Mouse (Mus musculus) layer of hippocampus, adult 9-10 months (tissue): ENCODE data around the gene Mrpl24.
"Not testable (repeated sequence)": the region's sequence is repeated elsewhere in the genome, so short reads cannot be mapped to it uniquely, and the experiment has no call there.

ENCODE experiments used
- DNase-seq: peaks from one replicate; pipeline ENCODE4 v3.0.0; 2022; ENCODE audit warnings: low spot score

Mrpl24 gene

DNA sequence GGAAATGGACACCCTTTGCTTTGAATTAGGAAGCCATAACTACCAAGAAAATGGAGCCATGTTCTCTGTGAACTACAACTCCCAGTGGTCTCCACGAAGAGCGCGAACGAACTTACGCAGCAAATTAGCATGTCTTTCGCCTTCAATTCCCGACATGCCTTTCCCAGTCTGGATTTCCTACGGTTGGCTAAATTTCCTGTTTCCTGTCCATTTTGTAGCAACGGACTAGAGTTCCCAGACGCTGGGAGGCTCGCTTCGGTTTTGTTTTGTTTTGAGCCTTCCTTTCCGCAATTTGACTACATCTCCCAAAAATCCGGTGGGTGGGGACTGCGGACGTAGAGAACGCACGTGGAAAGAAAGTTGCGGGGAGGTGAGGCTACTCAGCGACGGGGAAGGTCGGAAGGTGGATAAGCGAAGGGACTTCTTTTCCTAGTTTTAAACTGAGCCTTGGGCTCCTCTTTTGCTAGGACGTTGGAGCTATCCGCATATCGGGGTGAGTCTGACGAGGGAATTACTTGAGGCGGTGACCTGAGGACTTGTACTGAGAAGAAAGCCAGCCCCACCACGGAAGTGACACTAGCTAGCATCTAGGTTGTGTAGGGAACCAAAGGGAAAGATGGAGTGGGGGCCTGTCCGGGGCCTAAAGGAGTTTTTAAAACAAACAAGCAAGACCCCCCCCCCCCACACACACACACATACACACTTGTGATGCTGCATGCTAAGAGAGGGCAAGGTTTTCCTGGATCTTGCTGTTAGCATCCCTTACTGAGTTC is at the start of gene Mrpl24:
Mrpl24 (plus strand) TSS at position 171 of the 773 bp plus-strand sequence.
- peak; percentile 90 for DNase-seq

DNA sequence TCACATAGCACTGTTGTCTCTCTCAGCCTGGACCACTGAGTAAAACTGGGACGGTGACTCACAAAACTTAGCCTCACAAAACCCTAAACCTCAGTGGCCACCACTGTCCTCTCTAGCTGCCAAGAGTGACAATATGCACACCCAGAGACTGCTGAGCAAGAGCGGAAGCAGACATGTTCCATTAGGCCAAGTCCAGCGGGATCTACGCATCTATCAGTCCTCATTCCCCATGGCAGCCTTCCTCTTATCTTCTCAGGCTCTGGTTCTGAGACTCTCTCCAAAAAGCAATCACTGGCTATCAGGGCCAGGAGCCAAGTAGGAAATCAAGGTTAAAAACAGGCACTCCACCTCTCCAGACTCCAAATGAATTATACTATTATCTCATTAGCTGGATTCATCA is 41.6 kb upstream of the Mrpl24 start:
- DNase-seq: no peak

DNA sequence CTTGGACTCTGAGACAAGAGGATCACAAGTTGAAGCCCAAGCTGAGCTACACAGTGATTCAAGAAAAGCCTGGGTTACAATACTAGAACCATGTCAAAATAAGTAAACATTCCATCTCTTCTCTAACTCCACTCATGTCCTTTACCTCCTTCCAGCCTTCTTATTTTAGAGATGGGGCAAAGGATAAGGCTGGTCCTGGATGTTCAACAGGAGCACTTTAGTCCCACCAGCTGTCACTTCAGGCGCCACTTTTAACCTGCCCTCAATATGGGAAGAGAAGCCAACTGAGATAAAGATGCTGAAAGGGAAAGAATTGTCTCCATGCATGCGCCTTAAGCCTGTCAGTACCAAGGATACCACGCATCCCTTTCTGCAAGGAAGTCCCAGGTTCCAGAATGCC is 35.0 kb upstream of the Mrpl24 start:
- no peak for DNase-seq

DNA sequence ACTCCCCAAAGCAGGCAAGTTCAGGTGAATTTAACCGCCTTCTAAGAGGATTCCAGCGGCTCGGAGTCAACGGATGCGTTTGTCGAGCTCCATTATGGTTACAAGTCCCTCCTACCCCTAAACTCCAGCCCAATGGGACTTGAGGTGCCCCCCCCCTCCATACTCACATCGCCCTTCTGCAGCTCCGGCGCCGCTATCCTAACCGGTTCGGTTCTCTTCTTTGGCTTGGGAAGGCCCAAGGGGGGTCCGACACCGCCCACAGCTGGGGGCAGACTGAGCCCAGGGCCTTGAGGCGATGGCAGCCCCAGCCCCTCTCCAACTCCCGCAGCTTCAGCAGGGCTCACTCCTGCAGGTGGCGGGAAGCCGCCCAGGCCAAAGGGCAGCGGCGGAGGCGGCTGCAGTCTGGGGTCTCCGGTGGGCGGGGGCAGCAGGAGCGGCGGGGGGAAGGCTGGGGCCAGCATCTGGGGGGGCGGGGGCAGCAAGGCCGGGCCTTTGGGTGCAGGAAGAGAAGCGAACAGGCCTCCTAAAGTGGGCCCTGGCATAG is 34.5 kb upstream of the Mrpl24 start:
- DNase-seq: no peak

DNA sequence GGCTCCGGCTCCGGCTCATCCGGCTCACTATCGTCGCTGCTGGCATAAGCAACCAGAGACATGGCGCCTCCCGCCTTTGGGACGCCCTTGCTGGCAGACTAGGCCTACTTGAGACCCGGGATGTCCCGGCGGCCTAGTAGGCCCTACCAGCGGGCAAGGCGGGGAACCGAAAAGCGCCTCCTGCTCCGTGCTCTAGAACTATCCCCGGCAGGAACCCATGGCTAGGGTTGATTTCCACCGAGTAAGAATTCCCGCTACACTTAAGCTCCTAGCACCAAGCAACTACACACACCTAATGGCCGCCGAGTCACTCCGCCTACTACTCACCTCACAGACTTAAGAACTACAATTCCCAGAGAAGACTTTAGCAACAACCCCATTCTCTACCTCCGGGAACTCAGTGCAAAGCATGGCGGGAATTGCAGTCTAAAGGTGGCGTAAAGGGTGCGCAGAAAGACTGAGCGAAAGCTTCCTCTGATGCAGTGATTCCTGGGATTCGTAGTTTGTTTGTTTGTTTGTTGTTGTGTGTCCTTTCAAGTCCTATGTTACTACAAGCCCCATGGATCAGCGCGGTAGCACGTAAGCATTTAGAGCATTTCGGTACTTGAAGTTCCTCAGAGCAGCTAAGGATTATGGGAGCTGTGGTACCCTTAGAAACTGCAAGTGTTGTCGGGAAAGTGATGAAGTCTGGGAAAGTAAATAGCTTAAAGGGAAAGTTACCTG is 33.9 kb upstream of the Mrpl24 start, which contains the start of gene Prcc:
Prcc (minus strand) TSS at position 328 of the 723 bp plus-strand sequence.
- peak; percentile 98 for DNase-seq

DNA sequence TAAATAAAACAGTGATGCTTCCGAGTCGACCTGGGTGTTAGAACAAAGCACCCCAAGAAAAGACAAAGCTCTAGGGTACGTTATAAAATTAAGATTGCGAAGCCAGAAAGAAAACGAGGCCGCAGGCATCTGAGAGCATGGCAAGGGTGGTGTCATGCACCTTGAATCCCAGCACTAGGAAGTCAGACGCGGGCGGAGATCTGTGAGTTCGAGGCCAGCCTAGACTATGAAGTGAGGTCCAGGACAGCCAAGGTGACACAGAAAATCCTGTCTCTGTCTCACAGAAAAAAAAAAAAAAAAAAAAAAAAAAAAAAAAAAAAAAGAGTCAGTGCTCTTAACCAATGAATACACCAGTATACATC is 33.3 kb upstream of the Mrpl24 start:
- DNase-seq: no peak

DNA sequence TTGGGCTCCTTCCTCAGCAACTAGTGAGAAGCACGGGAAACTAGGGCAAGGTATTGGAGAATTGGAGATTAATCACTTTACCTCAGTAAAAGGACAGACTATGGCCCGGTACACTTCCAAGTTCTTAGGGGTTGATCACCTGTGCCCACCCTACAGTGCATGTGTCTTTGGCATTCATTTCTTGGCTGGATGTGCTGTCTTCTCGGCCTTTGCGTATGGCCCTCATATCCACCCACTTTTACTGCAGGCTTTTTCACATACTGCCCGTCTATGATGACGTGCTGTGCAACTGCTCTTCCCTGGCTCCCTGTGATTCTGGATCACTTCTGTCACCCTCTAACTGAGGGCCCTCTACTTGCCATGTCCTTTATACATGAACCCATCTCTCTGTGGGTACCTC is 32.9 kb upstream of the Mrpl24 start:
- no peak for DNase-seq

DNA sequence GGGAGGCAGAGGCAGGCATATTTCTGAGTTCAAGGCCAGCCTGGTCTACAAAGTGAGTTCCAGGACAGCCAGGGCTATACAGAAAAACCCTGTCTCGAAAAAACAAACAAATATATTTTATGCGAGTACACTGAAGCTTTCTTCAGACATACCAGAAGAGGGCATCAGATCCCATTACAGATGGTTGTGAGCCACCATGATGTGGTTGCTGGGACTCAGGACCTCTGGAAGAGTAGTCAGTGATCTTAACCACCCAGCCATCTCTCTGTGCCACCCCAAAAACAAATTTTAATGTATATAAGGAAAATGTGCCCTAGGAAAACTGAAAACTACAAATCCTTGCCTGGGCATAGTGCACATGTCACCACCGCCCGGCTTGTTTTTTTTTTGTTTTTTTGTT is 31.9 kb upstream of the Mrpl24 start:
- not testable (repeated sequence) for DNase-seq

DNA sequence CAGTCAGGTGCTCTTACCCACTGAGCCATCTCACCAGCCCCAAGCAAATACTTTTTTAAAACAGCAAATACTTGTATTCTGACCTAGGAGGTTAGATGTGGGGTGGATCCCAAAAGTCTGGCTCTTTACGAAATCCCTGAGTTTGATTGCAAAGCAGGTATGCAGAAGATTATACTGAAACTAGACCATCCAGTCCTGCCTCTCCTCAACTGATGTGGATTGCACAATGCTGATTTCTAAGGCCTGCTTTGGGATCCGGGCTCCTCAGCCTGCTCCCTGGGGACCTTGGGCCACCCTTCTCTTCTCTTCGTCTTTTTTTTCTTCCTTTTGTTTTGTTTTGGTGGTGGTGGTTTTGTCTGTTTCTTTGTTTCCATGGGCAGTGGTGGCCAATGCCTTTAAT is 27.8 kb upstream of the Mrpl24 start:
- DNase-seq: no peak

DNA sequence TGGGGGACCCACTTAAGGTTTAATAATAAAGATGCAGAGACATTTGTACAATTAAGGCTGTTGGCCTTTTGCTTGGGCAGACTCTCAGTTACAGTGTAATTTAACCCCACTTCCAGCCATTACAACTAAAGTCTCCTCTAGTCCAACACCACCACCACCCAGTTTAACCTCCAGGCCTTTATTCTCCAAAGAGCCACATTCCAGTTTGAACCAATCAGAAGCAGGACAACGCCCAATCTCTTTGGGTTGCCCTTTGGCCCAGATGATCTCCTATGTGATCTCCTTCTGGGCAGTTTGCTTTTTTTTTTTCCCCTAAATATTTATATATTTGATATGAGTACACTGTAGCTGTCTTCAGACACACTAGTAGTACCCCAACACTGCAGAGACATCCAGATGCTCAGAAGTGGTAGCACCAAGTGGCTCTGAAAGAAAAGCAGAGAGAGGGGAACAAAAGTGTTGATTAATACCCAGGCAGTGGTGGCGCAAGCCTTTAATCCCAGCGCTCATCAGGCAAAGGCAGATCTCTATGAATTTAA is 25.9 kb upstream of the Mrpl24 start:
- DNase-seq: no peak

DNA sequence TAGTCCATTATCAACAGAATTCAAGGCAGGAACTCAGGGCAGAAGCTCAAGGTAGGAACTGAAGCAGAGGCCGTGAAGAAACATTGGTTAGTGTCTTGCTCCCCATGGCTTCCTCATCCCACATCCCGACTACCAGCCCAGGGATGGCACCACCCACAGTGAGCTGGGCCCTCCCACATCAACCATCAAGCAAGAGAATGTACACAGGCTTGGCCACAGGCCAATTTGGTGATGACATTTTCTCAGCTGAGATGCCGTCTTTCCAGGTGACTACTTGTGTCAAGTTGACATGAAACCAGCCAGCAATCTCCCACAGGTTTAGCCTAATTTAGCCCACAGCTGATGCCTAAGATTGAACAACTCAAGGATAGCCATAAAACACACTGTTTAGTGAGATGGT is 20.0 kb upstream of the Mrpl24 start:
- no peak for DNase-seq

DNA sequence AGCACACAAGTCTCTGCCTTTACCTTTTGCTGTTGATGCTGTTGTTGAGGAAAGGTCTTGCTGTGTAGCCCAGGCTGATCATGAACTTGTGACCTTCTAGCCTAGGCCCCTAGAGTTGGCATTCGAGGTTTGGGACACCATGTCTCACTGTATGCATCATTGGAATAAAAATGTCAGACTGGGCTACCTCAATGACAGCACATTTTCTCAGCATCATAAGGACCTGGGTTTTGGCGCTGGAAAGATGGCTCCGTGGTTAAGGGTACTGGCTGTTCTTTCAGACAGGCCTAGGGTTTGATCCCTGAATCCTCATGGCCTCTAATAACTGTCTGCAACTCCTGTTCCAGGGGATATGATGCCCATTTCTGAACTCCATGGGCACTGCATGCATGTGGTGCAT is 19.5 kb upstream of the Mrpl24 start:
- no peak for DNase-seq

DNA sequence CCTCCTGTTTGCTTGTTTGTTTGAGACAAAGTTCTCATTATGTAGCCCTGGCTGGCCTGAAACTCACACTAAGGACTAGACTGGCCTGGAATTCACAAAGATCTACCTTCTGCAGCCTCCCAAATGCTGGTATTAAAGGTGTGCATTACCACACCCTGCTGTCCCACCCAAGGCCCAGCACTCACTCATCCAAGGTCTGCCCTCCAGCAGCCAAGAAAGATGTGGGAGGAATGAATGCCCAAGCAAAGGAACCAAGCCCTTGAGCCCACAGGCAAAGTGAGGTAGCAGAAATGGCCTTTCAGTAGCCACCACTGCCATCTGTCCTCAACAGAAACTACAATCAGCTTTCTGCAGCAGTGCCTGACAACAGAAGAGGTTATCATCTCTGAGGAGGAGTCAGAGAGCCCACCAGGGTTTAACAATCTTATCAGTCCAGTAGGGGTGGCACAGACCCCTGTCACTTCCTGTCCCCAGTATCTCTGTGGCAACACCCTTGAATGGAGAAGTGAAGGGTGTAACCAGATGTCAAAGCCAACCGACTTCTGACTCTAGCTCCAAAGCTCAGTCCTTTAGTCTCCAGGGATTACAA is 18.2 kb upstream of the Mrpl24 start:
- no peak for DNase-seq

DNA sequence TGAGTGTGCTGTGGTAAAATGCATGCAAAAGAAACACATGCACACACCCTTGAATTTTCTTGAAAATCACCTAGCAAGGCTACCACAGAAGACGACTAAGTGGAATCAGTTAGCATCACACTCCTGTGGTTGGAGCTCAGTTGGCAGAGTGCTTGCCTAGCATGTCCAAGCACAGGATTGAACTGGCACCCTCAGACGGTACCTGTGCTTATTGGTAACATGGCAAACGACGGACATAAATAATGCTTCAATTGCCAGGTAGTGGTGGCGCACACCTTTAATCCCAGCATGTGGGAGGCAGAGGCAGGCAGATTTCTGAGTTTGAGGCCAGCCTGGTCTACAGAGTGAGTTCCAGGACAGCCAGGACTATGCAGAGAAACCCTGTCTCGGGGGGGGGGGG is 17.3 kb upstream of the Mrpl24 start:
- not testable (repeated sequence) for DNase-seq

DNA sequence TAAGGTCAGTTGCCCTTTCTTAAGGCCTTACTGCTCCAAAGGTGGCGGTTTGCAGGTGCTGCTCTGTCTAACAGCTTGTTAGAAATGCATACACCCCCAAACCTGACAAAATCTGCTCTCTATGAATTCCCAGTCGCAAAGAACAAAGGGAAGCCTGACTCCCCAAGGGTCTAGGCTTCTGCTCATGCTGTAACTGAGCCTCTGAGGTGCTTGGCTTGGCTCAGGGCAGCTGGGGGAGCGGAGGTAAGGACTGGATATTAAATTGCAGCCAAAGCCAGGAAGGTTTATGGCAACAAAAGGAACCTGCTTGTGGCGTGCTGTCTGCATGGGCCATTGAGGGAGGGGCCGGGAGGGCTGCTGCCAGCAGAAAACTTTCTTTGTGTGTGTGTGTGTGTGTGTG is 15.5 kb upstream of the Mrpl24 start:
- no peak for DNase-seq

DNA sequence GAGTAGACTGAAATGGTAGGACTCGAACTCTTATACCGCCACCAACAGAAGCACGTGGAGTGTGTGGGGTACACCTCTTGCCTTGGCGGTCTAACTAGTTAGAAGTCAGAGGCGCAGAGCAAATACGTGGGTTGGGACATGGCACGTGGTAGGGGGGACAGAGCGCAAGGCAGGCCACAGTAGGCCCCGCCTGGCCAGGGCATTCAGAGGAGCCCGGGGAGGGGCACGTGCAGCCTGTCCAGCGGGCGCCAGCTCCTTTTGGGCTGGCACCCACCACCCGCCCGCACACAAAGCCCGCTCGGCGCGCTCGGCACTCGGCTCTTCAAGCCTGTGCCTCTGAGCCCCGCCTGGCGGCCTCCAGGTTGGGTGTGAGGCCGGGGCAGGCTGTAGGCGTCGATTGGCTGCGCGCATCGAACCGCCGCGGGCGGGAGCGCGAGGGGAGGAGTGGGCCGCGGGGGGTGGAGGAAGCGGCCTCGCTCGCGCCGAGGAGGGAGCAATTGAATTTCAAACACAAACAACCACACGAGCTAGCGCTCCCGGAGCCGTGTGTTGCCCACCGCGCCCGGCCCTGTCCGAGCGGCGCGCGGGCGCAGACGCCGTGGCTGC is 13.3 kb upstream of the Mrpl24 start, which contains the start of gene Hdgf:
Hdgf (plus strand) TSS at position 442 of the 606 bp plus-strand sequence.
- DNase-seq: peak; percentile 84

DNA sequence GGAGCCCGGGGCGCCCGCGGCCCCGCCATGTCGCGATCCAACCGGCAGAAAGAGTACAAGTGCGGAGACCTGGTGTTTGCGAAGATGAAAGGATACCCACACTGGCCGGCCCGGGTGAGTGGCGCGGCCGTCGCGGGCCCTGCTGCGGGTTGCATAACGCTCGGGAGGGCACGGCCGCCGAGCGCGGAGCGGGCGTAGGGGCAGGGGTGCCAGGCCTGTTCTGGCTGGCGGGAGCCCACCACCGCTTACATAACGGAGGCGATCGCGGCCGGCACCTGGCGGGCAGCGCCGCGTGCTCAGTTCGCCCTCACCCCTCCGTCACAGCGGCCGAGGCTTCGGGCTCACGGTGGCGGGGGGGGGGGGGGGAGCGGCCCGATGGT is 12.7 kb upstream of the Mrpl24 start:
- DNase-seq: no peak

DNA sequence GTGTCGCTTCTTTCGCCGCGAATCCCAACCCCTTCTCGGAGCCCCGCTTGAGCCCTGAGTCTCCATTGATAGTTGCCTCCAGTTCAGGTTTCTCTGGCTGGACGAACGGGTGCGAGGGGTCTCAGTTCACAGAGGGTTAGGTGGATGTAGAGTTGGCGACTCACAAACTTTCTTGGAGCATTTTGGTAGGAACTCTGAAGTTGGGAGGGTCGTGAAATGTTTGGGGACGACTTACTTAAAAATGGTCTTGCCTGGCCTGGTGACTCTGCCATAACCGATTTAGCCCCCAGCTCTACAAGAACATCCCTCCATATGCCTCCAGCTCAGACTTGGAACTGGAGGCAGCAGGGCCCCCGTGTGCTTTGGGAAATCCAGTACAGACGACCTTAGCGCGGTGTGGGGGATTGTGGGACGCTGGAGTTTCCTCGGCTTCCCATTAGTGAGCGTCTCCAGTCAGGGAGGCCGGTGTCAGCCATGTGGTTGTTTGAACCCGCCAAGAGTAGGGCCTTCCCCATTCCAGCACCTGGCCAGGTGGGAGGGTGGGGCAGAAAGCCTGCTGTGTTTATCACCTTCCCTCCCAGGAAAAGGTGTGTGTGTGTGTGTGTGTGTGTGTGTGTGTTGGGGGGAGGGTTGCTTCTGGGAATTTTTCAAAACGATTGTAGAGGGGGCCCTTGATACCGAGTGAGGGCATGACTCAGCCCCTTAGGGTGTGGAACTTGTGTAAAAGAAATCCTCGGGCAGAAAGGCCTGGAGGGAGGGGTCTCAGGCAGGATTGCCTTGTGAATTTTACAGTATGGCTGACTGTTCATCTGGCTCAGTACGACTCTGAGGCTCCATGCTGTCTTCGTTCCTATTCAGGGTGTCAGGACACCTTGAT is 12.1 kb upstream of the Mrpl24 start:
- DNase-seq: no peak

DNA sequence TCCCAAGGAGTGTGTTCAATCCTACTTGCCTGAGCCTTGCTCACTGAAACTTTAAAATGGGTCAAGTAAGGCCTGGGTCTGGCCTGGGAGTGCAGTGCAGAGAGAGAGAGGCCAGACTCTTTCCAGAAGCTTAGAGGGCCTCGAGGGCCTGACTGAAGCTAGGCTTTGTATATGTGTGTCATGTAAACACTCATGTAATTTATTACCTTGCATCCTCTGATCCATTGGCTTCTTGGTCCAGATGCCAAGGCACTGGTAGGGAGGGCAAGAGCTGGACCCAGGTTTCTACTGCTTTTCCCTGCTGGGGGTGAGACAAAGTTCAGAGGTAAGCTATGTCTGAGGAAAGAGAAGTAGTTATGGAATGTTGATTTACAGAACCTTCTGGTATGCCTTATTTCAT is 11.4 kb upstream of the Mrpl24 start:
- no peak for DNase-seq

DNA sequence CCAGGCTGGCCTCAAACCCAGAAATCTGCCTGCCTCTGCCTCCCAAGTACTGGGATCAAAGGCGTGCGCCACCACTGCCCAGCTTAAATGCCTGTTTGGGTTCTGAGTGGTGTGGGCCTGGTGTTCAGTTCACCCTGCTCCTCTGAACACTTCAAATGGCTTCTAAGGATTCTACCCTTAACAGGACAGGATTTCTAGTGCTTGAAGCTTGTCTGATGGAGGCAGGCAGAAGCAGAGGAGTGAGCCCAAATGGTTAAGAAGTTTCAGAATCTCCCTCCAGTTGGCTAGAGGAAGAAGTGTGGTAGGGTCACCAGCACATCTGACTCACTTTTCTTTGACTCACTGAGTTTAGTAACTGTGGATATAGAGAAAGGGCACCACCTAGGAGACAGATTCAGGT is 9.9 kb upstream of the Mrpl24 start:
- DNase-seq: no peak

DNA sequence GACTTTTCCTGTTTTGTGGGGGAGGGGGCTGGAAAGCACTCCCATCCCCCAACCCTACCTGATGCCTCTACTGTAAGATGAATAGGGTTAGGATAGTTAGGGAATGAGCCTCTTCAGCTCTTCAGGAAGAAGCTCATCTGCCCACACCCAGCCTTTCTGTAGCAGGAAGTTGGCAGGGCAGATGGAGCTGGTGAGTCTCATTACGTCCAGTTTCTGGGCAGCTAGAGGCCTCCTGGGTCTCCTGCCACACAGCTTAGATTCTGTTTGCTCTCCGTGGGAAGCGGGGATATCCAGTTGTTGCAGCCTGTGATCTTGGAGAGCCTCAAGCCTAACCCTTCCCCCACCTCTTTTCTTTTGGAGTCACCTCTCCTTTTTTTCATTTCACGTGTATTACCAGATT is 9.4 kb upstream of the Mrpl24 start:
- DNase-seq: no peak
